Mouse (Mus musculus): ENCODE measurements around the gene Tnfrsf8.

DNA sequence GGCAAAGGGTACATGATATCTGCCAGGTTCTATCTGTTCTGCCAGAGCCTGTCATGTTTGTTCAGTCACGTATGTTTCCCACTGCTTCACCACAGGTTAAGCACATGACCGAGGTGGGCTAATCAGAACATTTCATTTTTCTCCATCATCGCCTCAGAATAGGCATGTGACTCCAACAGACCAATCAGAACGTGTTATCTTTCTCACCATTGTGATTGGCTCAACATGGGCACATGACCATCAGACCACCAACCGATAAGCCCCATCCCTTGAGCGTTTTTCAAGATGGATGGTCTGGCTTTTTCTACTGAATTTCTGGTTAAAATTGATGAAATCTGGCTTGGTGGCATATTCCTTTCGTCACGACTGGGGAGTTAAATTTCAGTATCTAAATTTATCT lies 15.6 kb downstream of the Tnfrsf8 start:
- TF ChIP-seq PAX5 (IDR thresholded peaks at IDR 0.05; ENCODE audit: low read length) (no peak), POLR2A (IDR thresholded peaks at IDR 0.05; ENCODE audit: low read depth, low read length) (no peak), CTCF (conservative IDR thresholded peaks at IDR 0.05 in 1 of 2, IDR thresholded peaks at IDR 0.05 in 1 of 2; ENCODE audit: low read depth in 2 of 2, low read length in 2 of 2) (no peak), EP300 (IDR thresholded peaks at IDR 0.05; ENCODE audit: low read length) (no peak), CHD1 (IDR thresholded peaks at IDR 0.05; ENCODE audit: low read depth, low read length) (no peak), MXI1 (IDR thresholded peaks at IDR 0.05; ENCODE audit: low read depth, low read length) (no peak), ZNF384 (IDR thresholded peaks at IDR 0.05; ENCODE audit: low read depth, low read length) (no peak), MAX (IDR thresholded peaks at IDR 0.05; ENCODE audit: low read length) (0 out of 2 replicates have a peak, but pooled peaks have one; percentile 22), SMC3 (IDR thresholded peaks at IDR 0.05; ENCODE audit: low read depth, low read length) (no peak), NELFE (IDR thresholded peaks at IDR 0.05; ENCODE audit: low read depth, low read length) (no peak), RAD21 (IDR thresholded peaks at IDR 0.05; ENCODE audit: low read depth, low read length) (no peak)
